Mouse (Mus musculus) testis, adult 2 months (tissue): ENCODE results near the gene Shroom3.

ENCODE experiments used
- CTCF ChIP-seq: fragments of 200-500 bp; IDR thresholded peaks from 2 replicates; pipeline ENCODE4 v1.5.1; 2012; ENCODE audit warnings: low read depth, mild to moderate bottlenecking, inconsistent platforms, low read length, moderate library complexity; ENCODE audit not compliant: control insufficient read depth, insufficient read depth, insufficient replicate concordance
- POLR2A ChIP-seq: fragments of 200-500 bp; IDR thresholded peaks from 2 replicates; pipeline ENCODE4 v1.6.1; 2012; ENCODE audit warnings: low read depth, mild to moderate bottlenecking, inconsistent platforms, low read length, moderate library complexity; ENCODE audit not compliant: control insufficient read depth

- TF ChIP-seq CTCF (no peak), POLR2A (no peak)
Measured at GRCm38 (mm10) chr5:92980862-92981261, 297.6 kb downstream of the Shroom3 start.
